Mouse (Mus musculus): ENCODE measurements around the gene Trim66.

DNA sequence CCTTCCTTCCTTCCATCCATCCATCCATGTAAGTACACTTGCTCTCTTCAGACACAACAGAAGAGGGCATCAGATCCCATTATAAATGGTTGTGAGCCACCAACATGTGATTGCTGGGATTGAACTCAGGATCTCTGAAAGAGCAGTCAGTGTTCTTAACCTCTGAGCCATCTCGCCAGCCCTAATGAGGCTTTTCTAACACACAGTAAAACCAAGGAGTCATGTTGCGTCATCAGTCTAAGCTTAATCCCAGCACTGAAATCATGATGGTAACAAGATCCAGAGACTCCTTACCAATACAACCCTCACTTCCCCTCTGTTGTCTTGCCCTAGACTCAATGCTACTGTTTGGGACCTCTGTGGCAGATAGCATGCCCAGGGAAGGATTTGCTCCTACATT is 38.3 kb upstream of the Trim66 start:
- TF ChIP-seq POLR2A (IDR thresholded peaks at IDR 0.05; ENCODE audit: borderline replicate concordance, control insufficient read depth, low read depth, low read length) (no peak), CTCF (IDR thresholded peaks at IDR 0.05; ENCODE audit: control insufficient read depth, insufficient read depth, low read length) (no peak)

Measured in bone marrow, adult 2 months (tissue).